Mouse (Mus musculus): ENCODE measurements at regions not wholly inside any gene's neighbourhood (a gene's known extent, or its start where the extent isn't known, plus 50 kb on each side); places are given as distances from the start of the nearest gene placed in this dataset.

DNA sequence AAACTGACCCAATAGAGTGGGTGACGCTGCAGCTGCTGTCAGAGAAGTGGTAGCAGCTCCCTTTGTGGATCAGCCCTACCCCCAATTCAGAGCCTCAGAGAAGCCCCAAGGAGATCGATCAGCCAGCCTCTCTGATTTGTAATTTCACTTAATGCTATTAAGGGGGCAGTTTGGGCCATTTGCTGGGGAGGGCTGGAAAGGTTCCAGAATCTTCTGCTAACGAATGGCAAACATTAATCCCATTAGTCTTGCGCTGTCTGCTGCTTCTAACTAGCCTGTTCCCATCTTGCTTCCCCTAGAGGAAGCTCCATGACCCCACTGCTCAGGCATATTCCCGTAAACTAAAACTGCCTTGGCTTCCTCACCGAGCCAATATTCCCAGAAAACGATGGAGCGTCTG, 59.9 kb upstream of the Lrrn2 start:
- no peak for DNase-seq

DNA sequence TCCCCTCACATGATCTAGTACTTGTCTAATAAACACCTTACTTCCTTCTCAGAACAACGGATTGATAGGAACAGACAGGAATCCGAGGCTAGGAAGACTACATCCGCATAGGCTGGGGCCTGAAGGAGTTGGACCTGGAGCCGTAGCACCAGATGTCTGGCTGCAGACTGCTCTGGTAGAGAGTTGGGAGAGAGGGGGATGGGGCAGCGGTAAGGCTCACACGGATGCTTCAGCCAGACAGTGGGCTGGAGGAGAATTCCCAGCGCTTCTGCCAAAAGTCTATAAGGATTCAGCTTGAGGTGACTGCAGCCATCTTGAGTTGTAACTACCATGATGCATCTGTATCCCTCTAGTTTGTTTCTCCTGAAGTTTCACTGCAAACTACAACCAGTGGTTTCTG, 61.8 kb upstream of the Lrrn2 start:
- no peak for DNase-seq

GRCm38 (mm10) chr1:132817366-132817765, 62.7 kb upstream of the Lrrn2 start:
- DNase-seq, result no peak

DNA sequence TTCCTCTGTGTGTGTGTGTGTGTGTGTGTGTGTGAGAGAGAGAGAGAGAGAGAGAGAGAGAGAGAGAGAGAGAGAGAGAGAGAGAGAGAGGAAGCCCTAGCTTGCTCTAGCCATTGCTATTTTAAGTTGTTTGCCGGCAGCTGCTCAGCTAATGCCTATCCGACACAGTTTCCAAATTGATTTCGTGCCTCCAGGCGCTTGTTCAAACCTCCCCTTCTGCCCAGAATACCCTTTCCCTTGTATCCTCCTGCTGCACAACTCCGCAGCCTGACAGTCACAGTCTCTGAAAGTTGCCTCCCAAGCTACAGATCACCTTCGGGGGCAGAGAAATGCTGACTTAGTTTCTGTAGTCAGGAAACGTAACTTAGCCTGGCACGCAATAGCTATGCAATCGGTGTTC, 63.9 kb upstream of the Nfasc start:
- no peak for DNase-seq

DNA sequence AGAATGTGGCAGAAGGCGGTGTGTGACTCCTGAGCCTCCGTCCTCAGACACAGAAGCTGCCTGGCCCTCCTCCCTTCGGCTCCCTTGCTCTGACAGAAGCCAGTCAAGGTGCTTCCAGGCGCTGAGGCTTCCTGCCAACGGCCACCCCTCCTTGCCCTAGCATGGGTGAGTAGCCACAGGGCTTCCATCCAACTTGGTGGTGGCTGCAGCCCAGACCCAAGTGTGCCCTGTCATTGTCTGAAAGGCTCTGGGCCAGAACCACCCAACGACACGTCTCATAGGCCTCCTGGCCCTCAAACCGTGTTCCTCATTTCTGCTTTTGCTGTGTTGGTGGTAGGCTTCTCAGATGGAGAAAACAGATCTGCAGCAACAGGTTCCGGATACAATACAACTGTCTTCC, 62.2 kb upstream of the Nfasc start:
- no peak for DNase-seq

DNA sequence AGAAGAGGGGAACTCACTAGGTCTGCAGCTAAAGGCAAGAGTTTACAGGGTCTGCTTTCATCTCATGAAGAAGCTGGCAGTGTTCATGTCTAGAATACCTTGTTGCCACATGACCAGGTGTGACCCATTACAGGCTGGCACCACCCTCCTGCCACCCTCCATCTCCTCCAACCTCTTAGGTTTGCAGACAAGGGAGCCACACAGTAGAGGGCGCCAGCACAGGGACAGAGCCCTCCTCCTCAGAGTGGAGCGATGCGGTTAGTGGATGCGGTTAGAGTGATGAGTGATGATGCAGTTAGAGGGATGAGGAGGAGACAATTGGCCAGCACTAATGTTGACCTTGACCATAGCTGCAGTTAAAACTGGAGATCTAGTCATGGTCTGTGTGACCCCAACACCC, 60.8 kb upstream of the Nfasc start:
- no peak for DNase-seq

- no peak for DNase-seq
These were observed 58.7 kb upstream of the Nfasc start for GRCm38 (mm10) chr1:132800285-132800684.

DNA sequence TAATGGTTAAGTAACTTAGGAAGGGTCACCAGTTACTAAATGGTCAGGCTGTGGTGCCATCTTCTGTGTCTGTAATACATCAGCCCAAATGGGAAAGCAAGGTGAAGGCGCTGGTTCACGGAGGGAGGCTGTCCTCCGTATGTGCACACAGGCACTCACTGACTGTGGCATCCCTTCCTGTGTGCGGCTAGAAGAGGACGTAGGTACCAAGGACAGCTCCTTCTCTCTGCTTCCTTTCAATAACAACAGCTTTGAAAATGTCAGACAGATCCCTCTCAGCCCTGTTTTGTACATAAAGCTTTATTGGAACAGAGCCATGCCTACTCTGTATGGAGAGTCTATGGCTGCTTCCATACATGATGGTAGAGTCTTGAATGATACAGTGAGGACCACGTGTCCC, 57.7 kb upstream of the Nfasc start:
- peak; percentile 9 for DNase-seq

DNA sequence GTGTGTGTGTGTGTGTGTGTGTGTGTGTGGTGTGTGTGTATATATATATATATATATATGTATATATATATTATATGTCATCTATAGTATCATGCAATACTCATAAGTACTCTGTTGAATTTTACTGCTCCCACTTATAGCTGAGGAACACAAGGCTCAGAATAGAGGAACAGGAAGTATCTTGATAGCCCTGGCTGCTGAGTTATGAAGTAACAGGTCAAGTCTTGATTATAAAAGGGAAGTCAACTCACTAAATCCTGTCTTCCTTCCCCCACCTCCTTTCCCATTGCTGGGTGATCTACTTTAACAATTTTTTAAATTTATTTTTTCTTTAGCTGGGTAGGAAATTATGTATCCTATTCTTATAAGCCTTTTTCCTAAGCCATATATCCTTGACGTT, 52.9 kb upstream of the Nfasc start:
- DNase-seq, result no peak
